7 mouse cellular contexts compared by ENCODE assay signal in the genomic region with DNA sequence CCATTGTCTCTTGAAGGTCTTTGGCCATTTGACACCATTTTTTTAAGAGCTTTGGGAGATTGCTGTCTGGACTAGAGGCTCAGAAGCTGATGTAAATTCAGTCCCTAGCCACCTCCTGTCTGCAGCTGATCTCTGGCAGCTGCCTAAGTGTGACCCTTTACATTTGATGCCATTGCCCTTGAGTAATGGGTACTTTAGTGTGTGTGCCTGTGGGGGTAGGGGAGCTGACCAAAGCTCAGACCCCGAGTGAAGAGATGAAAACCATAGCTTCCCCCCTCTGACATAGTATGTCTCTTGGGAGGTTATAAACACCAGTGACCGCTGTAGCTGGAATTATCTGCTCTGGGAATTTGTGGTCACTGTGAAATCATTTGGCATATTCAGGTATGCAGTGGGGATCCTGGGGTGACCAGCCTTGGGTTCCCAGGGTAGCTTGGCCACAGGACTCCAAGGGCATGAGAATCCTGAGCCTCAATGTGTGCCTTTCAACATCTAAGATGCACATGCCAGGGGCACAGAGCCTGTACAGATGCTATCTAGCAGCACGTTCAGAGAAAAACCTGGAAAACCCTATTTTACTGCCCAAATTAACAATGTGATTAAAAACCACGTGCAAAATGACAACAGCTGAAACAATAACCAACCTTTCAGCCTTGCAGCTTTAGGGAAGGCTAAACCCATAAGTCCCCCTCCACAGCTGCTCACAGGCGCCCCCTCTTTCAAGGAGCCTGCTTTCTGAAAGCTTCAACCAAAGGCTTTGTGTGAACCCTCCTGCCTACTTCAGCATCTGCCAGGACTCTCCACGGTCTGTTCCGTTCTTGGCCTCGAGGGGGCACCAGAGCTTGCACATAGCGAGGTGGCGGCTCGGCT.
A peak's percentile ranks its signal among the peaks of the same experiment; 100 is the strongest.
DNase-seq lines count a peak whose midpoint lies in the region; ATAC-seq and TF ChIP-seq lines count a peak whose summit lies in the region.

No protein-coding gene starts in this region.

- H3K4me1 ChIP-seq in kidney, adult 2 months (ENCODE audit: control insufficient read depth, insufficient read depth, low read length) = no peaks in the 10 kb centered on the region
- H3K4me1 ChIP-seq in midbrain, embryonic 14.5 days (ENCODE audit: control insufficient read depth, insufficient read depth, low read length) = peaks cover 28% of the 10 kb centered on the region
- no peaks in the 10 kb centered on the region for H3K4me1 ChIP-seq in stomach, embryonic 16.5 days (ENCODE audit: control insufficient read depth, insufficient read depth, low read length)

- intact Hi-C loops in left cerebral cortex, postnatal 36 days (cut with DNase I) = loop anchor here (1.0 to 5.0 kb wide), 4 partner anchors 317 to 855 kb away; partner anchors contain the start of gene Ephb1

- peak; percentile 87 to 88 for DNase-seq in adrenal gland, postnatal 36 days
- peak; percentile 97 for DNase-seq in embryo, embryonic 10 days (ENCODE audit: low spot score)
- peak; percentile 89 for DNase-seq in gastrocnemius, postnatal 10 days
- peak; percentile 70 for DNase-seq in kidney, adult 2 months
- peak; percentile 89 to 90 for DNase-seq in left cerebral cortex, postnatal 36 days (ENCODE audit: low spot score in 2 of 2)
- DNase-seq in midbrain, embryonic 14.5 days = peak; percentile 99

- peak; percentile 88 for ATAC-seq in midbrain, embryonic 14.5 days (ENCODE audit: low FRiP score, low TSS enrichment)
- ATAC-seq in stomach, embryonic 16.5 days (ENCODE audit: insufficient read depth, low FRiP score) = peak; percentile 56; the same call in 1 of the 2 replicates

- H3K27me3 ChIP-seq in kidney, adult 2 months (replicated peaks; ENCODE audit: control insufficient read depth, insufficient read depth, low read length) = no peaks in the 10 kb centered on the region
- no peaks in the 10 kb centered on the region for H3K27me3 ChIP-seq in midbrain, embryonic 14.5 days (ENCODE audit: control insufficient read depth, insufficient read depth, low read length)
- no peaks in the 10 kb centered on the region for H3K27me3 ChIP-seq in stomach, embryonic 16.5 days (ENCODE audit: control insufficient read depth, insufficient read depth, low read length)

- peak overlapping the region; percentile 40; the same call in 1 of the 2 replicates for H3K9ac ChIP-seq in midbrain, embryonic 14.5 days (replicated peaks; ENCODE audit: low read length)
- no peak overlapping the region for H3K9ac ChIP-seq in stomach, embryonic 16.5 days (ENCODE audit: low read length)

- WGBS in kidney, adult 2 months = 8% methylated on average over 11 of the region's 11 CpGs
- WGBS in midbrain, embryonic 14.5 days = 8% methylated on average over 11 of the region's 11 CpGs
- 16% methylated on average over 11 of the region's 11 CpGs for whole genome bisulfite sequencing in stomach, embryonic 16.5 days

- no peaks in the 10 kb centered on the region for H3K9me3 ChIP-seq in midbrain, embryonic 14.5 days (ENCODE audit: control insufficient read depth, low read length)
- no peaks in the 10 kb centered on the region for H3K9me3 ChIP-seq in stomach, embryonic 16.5 days (replicated peaks; ENCODE audit: control insufficient read depth, low read length)

- peak overlapping the region; percentile 45 for H3K4me2 ChIP-seq in midbrain, embryonic 14.5 days (ENCODE audit: low read length)
- peak overlapping the region; percentile 26; the same call in 1 of the 2 replicates for H3K4me2 ChIP-seq in stomach, embryonic 16.5 days (ENCODE audit: low read depth, low read length)

- no peaks in the 10 kb centered on the region for H3K36me3 ChIP-seq in kidney, adult 2 months (ENCODE audit: control insufficient read depth, insufficient read depth, low read length)
- H3K36me3 ChIP-seq in midbrain, embryonic 14.5 days (ENCODE audit: control insufficient read depth, insufficient read depth, low read length) = no peaks in the 10 kb centered on the region
- no peaks in the 10 kb centered on the region for H3K36me3 ChIP-seq in stomach, embryonic 16.5 days (ENCODE audit: control insufficient read depth, insufficient read depth, low read length)

- TF ChIP-seq POLR2A in kidney, adult 2 months (IDR thresholded peaks at IDR 0.05; ENCODE audit: low read depth, low read length) = no peak

- no peak overlapping the region for H3K4me3 ChIP-seq in kidney, adult 2 months (ENCODE audit: insufficient read depth, low read depth, low read length)
- peak overlapping the region; percentile 15 for H3K4me3 ChIP-seq in midbrain, embryonic 14.5 days (replicated peaks; ENCODE audit: low read depth, low read length)
- H3K4me3 ChIP-seq in stomach, embryonic 16.5 days (replicated peaks; ENCODE audit: low read length) = no peak overlapping the region

- no peak overlapping the region for H3K27ac ChIP-seq in kidney, adult 2 months (ENCODE audit: insufficient read depth, low read depth, low read length)
- peak overlapping the region; percentile 83 for H3K27ac ChIP-seq in midbrain, embryonic 14.5 days (replicated peaks; ENCODE audit: low read depth, low read length)
- no peak overlapping the region for H3K27ac ChIP-seq in stomach, embryonic 16.5 days (ENCODE audit: low read length)

- peak; percentile 78 for TF ChIP-seq CTCF in kidney, adult 2 months (conservative IDR thresholded peaks at IDR 0.05; ENCODE audit: insufficient read depth, insufficient read length, low read depth, low read length)
